Mouse (Mus musculus) thymus, adult 2 months (tissue): ENCODE measurements around the gene Tmem211.

Experiments
- CTCF ChIP-seq: fragments of 200-500 bp; IDR thresholded peaks from 2 replicates; pipeline ENCODE4 v1.5.1; 2012; ENCODE audit warnings: mild to moderate bottlenecking, control low read depth, low read length, moderate library complexity, borderline replicate concordance; ENCODE audit not compliant: control insufficient read depth, poor library complexity, insufficient read depth; ENCODE audit errors: extremely low read depth
- POLR2A ChIP-seq: fragments of 200-500 bp; IDR thresholded peaks from 2 replicates; pipeline ENCODE4 v1.6.1; 2012; ENCODE audit warnings: mild to moderate bottlenecking, low read length, control low read depth, moderate library complexity; ENCODE audit not compliant: control insufficient read depth, poor library complexity, insufficient read depth; ENCODE audit errors: extremely low read depth

DNA sequence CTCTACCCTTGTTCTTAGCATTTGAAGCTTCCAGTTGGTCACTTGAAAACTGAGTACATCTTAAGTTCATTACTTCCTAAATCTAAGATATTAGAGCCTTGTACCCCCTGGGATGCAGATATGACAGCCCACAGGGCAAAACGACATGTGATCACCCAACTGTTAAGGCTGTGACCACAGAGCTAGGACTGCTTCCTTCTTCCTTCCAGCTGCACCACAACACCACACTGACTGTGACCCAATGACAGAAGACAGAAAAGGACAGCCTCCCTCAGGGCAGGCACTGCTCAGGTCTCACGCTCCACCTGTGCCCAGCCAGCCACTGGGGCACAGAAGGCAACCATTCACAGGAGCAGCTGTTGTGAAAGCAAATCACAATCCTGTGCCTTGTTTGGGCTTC is 57.0 kb downstream of the Tmem211 start:
- TF ChIP-seq CTCF (no peak), POLR2A (no peak)
